Comparison of ENCODE assay signal across 26 mouse cellular contexts in genomic region chr13:99351186-99351585, GRCm38 (mm10).
"Had no signal": no experiment of that assay in that cellular context is flagged by ENCODE, and none has a peak within 500 bp of the region (broad histone marks: within the 10 kb centered on the region; RNA-seq: fewer than 3 reads in every experiment).

No protein-coding gene starts in this region.

- ATAC-seq: hindbrain, postnatal 0 days; intestine, embryonic 16.5 days; liver, embryonic 12.5 days had no signal

- H3K27me3 ChIP-seq: heart, embryonic 12.5 days; hindbrain, embryonic 13.5 days; hindbrain, embryonic 15.5 days; kidney, embryonic 15.5 days; limb, embryonic 13.5 days; limb, embryonic 15.5 days; liver, embryonic 12.5 days had no signal

- H3K4me2 ChIP-seq: heart, embryonic 12.5 days; hindbrain, embryonic 13.5 days; hindbrain, embryonic 15.5 days; kidney, embryonic 15.5 days; limb, embryonic 13.5 days; limb, embryonic 15.5 days; liver, embryonic 12.5 days had no signal

- H3K4me1 ChIP-seq: limb, embryonic 13.5 days had no signal

- DNase-seq: gastrocnemius, adult 2 months; gastrocnemius, postnatal 10 days; gastrocnemius, postnatal 25 days; heart, adult 18-20 months; heart, postnatal 10 days; heart, postnatal 36 days; kidney, adult 11 months; kidney, adult 2 months; kidney, adult 9 months; kidney, postnatal 14 days; kidney, postnatal 36 days; layer of hippocampus, adult 9-11 months; layer of hippocampus, postnatal 36 days; left cerebral cortex, postnatal 4 days had no signal

- H3K27ac ChIP-seq: gastrocnemius, adult 2 months; heart, embryonic 10.5 days; hindbrain, embryonic 13.5 days; hindbrain, embryonic 15.5 days; hindbrain, postnatal 0 days; kidney, embryonic 15.5 days; kidney, postnatal 0 days; limb, embryonic 13.5 days; limb, embryonic 15.5 days; liver, embryonic 12.5 days; liver, embryonic 14.5 days had no signal

- H3K9me3 ChIP-seq: heart, embryonic 10.5 days; heart, embryonic 12.5 days; hindbrain, embryonic 13.5 days; hindbrain, embryonic 15.5 days; kidney, embryonic 15.5 days; limb, embryonic 13.5 days; limb, embryonic 15.5 days; liver, embryonic 12.5 days had no signal

- H3K9ac ChIP-seq: hindbrain, embryonic 13.5 days; hindbrain, embryonic 15.5 days; kidney, embryonic 15.5 days; limb, embryonic 13.5 days; limb, embryonic 15.5 days; liver, embryonic 12.5 days; liver, embryonic 14.5 days had no signal

- H3K4me3 ChIP-seq: gastrocnemius, adult 2 months; heart, embryonic 10.5 days; heart, embryonic 12.5 days; hindbrain, embryonic 13.5 days; hindbrain, embryonic 15.5 days; kidney, embryonic 15.5 days; limb, embryonic 13.5 days; limb, embryonic 15.5 days; liver, embryonic 12.5 days had no signal
